Mouse (Mus musculus): ENCODE measurements at regions not wholly inside any gene's neighbourhood (a gene's known extent, or its start where the extent isn't known, plus 50 kb on each side); places are given as distances from the start of the nearest gene placed in this dataset.

- TF ChIP-seq CTCF (IDR thresholded peaks at IDR 0.05; ENCODE audit: borderline replicate concordance, control insufficient read depth, extremely low read depth, insufficient read depth, low read length, poor library complexity), result no peak
- TF ChIP-seq POLR2A (IDR thresholded peaks at IDR 0.05; ENCODE audit: control insufficient read depth, extremely low read depth, insufficient read depth, low read length, poor library complexity), result no peak
Measured at GRCm38 (mm10) chr1:88601801-88602200, 91.9 kb upstream of the Glrp1 start.

All from thymus, adult 2 months (tissue).